7 mouse cellular contexts compared by ENCODE assay signal in the genomic region with DNA sequence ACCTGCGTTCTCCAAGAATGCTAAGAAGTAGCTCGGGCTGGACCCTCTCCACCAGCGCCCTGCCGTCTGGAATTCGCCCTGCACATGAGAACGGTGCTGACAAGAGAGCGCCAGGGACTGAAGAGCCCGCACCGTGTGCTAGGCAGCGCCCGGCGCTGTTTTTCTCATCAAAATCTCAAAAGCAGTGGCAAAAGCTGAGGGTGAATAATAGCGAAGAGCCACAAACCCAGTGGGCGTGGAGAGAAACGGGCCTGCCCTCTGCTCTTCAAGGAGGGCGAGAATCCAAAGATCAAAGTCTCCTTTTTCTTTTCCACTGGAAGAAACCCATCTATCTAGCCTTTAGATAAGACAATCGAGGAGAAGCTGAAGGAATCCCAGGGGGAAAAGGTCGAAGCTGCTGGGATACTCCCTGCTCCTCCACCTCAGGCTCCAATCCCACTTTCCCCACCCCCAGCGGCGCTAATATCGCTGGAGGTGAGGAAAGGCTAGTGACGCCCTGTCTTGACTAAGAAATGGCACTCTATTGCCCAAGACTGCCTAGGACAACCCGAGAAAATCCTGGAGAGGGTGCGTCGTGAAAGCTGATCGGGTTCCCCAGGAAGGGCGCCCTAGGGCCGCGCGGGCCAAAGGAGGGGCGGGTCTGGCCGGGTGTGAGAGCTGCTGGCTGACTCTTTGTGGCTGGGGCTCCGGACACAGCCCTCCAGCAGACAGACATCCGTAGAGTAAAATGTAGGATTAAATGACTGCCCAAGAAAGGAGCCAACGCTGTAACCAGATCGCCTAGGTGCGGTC. TPM values are rescaled to one million over a fixed set of nuclear protein-coding genes. Genes with fewer than 3 reads are reported as not detected.
A peak's percentile ranks its signal among the peaks of the same experiment; 100 is the strongest.
DNase-seq lines count a peak whose midpoint lies in the region; ATAC-seq lines count a peak whose summit lies in the region.

No protein-coding gene starts in this region.

- H3K4me1 ChIP-seq in midbrain, embryonic 10.5 days = peaks cover 70% of the 10 kb centered on the region

- intact Hi-C loops in left cerebral cortex, postnatal 25 days (cut with DNase I) = no loop called here

- WGBS in midbrain, embryonic 10.5 days = under 1% methylated on average over 37 of the region's 37 CpGs

- ATAC-seq in common myeloid progenitor, adult 5-6 weeks (replicated peaks; ENCODE audit: low read depth, poor library complexity, severe bottlenecking) = 0 out of 2 replicates have a peak, but pooled peaks have one; percentile 6
- ATAC-seq in activated CD4-positive, CD25-positive, alpha-beta regulatory T cell, adult 4 months = no peak

- H3K36me3 ChIP-seq in midbrain, embryonic 10.5 days = peaks cover 39% of the 10 kb centered on the region

- peak overlapping the region; percentile 86 for H3K4me3 ChIP-seq in midbrain, embryonic 10.5 days

- H3K27ac ChIP-seq in midbrain, embryonic 10.5 days (replicated peaks) = peak overlapping the region; percentile 96

- peak; percentile 81 for DNase-seq in fibroblast of lung, adult 2 months (ENCODE audit: low read depth)
- DNase-seq in kidney, adult 11 months = peak; percentile 19
- peak; percentile 75 for DNase-seq in midbrain, embryonic 10.5 days (ENCODE audit: low spot score)
- no peak for DNase-seq in left cerebral cortex, postnatal 25 days (ENCODE audit: low spot score in 2 of 2)
- DNase-seq in urinary bladder, adult 2 months (ENCODE audit: low spot score) = no peak

- no peaks in the 10 kb centered on the region for H3K9me3 ChIP-seq in midbrain, embryonic 10.5 days (replicated peaks)

- H3K27me3 ChIP-seq in midbrain, embryonic 10.5 days (ENCODE audit: low read depth, poor library complexity, severe bottlenecking) = peaks cover 34% of the 10 kb centered on the region

RNA-seq across cellular contexts. Expression of a gene that starts 3.0 kb away (rescaled TPM):
- total RNA-seq in common myeloid progenitor, adult 5-6 weeks (2017) = 0.09 TPM in 1 of 2 replicates, not detected in the other
- 142 and 151 TPM in 2 replicates for polyA plus RNA-seq in midbrain, embryonic 10.5 days (2016; fragmentation: Nextera tagmentation; extraction: Ambion mirVana)
- polyA plus RNA-seq in activated CD4-positive, CD25-positive, alpha-beta regulatory T cell, adult 4 months (2017; shearing (Covaris generic)) = under 1 TPM in 1 of 2 experiments, not detected in 1; 0.25 TPM
- total RNA-seq in left cerebral cortex, postnatal 25 days (2021) = under 1 TPM; 0.18 to 0.48 TPM
- polyA plus RNA-seq in urinary bladder, adult 2 months (2012; rRNA removed) = 0.08 and 0.10 TPM in 2 replicates

RNA-seq across cellular contexts. Expression of a gene that starts 37.5 kb away (rescaled TPM):
- total RNA-seq in common myeloid progenitor, adult 5-6 weeks (2017) = 26.4 and 40.0 TPM in 2 replicates
- polyA plus RNA-seq in midbrain, embryonic 10.5 days (2016; fragmentation: Nextera tagmentation; extraction: Ambion mirVana) = 55.6 and 61.1 TPM in 2 replicates
- 10 to 100 TPM; 23.5 to 25.5 TPM for polyA plus RNA-seq in activated CD4-positive, CD25-positive, alpha-beta regulatory T cell, adult 4 months (2017; shearing (Covaris generic))
- total RNA-seq in left cerebral cortex, postnatal 25 days (2021) = 10 to 100 TPM; 22.9 to 24.2 TPM
- 65.7 and 80.9 TPM in 2 replicates for polyA plus RNA-seq in urinary bladder, adult 2 months (2012; rRNA removed)

Comparison
In these comparisons a context has a peak if more than half of its experiments do, and no peak if none do; other contexts are left out.
1. DNase-seq: peak in fibroblast of lung, adult 2 months (single experiment), kidney, adult 11 months (single experiment) and midbrain, embryonic 10.5 days (single experiment); none in left cerebral cortex, postnatal 25 days (0 of 2) and urinary bladder, adult 2 months (single experiment).
2. RNA of a gene that starts 3.0 kb away (polyA plus RNA-seq): 142 to 151 TPM in midbrain, embryonic 10.5 days; 0.25 TPM in activated CD4-positive, CD25-positive, alpha-beta regulatory T cell, adult 4 months and 0.08 to 0.10 TPM in urinary bladder, adult 2 months; every median in the first group is over 100 times any median in the second.